Mouse (Mus musculus) megakaryocyte, embryonic 14.5 days (primary cell): Measurements from ENCODE around the gene Abcb5.

ENCODE experiments used
- FLI1 ChIP-seq: IDR thresholded peaks from 2 replicates; pipeline ENCODE4 v1.6.1; 2012; ENCODE audit warnings: low read length, inconsistent platforms, mixed read lengths
- GATA1 ChIP-seq: IDR thresholded peaks from 3 replicates; pipeline ENCODE4 v1.6.1; 2012; ENCODE audit warnings: mixed read lengths, low read length, inconsistent platforms, borderline replicate concordance

DNA sequence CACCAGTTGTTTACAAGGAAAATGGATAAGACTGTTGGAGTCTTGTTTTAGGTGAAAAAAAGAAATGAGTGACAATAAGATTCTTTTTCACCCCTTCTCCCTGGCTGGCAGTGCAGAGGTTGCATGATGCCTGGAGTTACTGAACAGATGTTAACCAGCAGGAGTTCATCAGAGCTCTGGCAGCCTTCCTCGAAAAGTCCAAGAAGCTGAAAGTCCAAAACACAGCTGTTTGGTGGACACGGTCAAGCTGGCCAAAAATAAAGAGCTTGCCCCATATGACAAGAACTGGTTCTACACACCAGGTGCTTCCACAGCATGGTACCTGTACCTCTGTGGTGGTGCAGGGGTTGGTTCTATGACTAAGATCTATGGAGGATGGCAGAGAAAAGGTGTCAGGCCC, 78.3 kb downstream of the Abcb5 start:
- no peak for TF ChIP-seq FLI1
- TF ChIP-seq GATA1: no peak
